Mouse (Mus musculus) Muller cell, postnatal 12 days (primary cell): ENCODE measurements at regions not wholly inside any gene's neighbourhood (a gene's known extent, or its start where the extent isn't known, plus 50 kb on each side); places are given as distances from the start of the nearest gene placed in this dataset.
"Not testable (repeated sequence)": the region's sequence is repeated elsewhere in the genome, so short reads cannot be mapped to it uniquely, and the experiment has no call there.

Experiments used
- DNase-seq: peaks from one replicate; pipeline ENCODE4 v3.0.0-alpha.2; 2015; ENCODE audit errors: inconsistent ontology term

DNA sequence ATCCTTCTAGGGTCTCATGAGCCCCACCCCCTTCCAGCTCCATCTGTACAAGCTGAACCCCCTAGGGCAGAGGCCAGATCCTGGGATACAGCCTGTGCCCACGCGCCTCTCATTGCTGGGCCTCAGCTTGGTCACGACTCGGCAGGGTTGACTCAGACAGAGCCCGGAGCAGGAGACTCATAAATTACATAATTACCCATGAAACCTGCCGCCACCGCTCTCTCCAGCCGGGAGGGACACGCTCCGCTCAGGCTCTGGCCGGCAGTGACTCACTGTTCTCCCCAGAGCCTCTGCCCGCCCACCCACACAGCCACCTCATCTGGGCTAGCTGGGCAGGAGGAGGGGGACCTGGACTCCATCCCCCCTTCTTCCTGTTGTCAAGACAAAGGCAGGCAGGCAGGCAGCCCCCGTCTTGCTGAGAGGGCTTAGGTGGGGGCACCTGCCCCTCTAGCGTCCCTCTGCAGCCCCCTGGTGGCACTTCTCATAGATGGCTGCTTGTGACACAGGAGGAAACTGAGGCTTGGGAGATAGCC, 149.6 kb upstream of the Rtl1 start:
- DNase-seq, result peak; percentile 97

- DNase-seq, result no peak
Measured at GRCm38 (mm10) chr12:109754986-109755385, 154.9 kb upstream of the Rtl1 start.

- peak; percentile 49 for DNase-seq
Measured at GRCm38 (mm10) chr12:109764293-109764692, 164.2 kb upstream of the Rtl1 start.

DNA sequence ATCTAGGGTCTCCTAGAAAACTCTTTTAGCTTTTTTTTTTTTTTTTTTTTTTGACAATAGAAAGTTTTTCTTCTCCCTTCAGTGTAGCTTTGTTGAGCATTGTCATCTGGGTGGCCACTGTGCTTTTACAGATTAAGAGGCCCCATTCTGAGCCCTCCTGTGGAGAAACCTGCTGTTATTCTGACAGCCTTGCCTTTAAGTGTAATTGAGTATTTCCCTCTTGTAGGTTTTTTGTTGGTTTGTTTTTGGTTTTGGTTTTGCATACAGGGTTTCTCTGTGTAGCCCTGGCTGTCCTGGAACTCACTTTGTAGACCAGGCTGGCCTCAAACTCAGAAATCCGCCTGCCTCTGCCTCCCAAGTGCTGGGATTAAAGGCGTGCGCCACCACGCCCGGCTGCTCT, 166.5 kb upstream of the Rtl1 start:
- not testable (repeated sequence) for DNase-seq

- DNase-seq, result no peak
Measured at GRCm38 (mm10) chr12:109772543-109772942, 172.4 kb upstream of the Rtl1 start.

- no peak for DNase-seq
Measured at GRCm38 (mm10) chr12:109773909-109774313, 173.8 kb upstream of the Rtl1 start.

DNA sequence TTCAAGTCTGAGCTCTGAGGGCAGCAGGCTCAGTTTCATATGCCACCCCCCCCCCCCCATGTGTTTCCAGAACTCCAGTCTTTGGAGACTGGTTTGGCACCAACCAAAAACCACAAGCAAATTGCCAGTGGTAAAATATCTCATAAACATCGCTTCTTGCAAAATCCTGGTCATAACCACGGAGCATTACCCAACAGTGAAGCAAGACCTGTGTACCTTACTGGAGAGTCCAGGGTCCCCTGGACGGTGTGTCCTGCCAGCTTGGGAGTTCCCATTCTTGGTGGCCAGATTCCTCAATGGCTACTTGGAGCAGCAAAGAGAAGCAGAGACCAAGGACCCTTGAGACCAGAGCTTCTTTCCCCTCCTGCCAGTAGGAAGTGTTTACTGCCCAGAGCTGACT, 198.7 kb upstream of the Rtl1 start:
- peak; percentile 10 for DNase-seq

DNA sequence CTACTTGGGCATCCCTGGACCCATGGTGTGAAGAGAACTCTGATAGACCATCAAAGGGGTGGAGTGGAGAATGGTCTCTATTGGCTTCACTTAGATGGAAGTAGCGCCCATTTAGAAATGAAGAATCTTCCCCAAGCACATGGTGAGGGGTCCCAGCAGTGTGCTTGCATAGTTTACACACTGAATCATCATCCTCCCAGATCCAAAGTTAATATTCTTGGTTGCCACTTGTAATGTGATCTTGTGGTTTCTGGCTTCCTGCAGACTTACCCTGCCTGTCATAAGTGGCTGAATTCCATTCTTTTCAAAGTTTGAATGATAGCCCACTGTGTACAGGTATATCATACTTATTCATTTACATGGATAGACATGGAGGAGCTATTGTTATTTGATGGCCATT, 199.3 kb upstream of the Rtl1 start:
- DNase-seq, result peak; percentile 6

DNA sequence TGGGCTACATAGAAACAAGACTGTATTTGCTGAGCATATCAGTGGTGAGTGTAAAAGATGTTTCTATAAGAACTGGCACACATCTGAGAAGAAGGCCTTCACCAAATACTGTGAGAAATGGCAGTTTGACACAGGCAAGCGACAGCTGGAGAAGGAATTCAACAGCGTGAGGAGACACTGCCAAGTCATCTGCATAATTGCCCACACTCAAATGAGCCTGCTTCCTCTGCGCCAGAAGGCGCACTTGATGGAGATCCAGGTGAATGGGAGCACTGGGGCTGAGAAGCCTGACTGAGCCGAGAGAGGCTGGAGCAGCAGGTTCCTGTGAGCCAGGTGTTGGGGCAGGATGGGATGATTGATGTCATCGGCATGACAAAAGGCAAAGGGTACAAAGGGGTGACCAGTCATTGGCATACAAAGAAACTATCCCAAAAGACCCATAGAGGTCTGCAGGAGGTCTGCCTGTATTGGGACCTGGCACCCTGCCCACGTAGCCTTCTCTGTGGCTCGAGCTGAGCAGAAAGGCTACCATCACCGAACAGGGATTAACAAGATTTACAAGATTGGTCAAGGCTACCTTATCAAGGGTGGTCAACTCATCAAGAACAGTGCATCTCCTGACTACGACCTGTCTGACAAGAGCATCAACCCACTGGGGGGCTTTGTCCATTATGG, 227.2 kb upstream of the Rtl1 start:
- no peak for DNase-seq

DNA sequence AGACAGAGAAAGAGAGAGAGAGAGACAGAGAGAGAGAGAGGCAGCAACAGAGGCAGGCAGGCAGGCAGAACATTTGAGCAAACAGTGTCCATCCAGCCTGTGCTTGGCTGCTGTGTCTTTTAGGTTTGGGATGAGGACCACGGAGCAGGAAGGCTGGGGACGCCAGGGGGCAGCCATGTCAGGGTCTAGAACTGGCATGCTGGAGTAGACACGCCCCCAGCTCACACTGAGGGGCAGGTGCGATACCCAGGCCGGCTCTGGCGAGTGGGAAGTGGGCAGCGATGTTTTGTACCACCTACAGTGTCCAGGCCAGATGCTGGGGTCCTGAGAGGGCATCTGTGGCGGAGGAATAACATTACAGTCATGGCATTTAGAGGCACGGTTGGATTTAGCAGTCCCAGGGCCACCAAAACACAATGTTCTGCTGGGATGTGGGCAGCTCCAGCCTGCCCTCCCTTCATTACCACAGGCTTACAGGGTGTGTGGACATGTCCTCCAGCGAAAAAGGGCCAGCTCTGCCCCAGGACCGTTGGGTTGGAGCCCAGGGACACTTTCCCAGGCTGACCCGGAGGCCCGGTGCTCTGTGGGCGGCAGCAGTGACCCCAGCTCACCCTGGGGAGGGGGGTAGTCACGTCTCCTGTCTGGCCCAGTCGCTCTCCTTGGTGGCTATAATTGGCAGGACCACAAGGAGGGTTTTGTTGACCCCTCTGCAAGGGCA, 230.3 kb upstream of the Rtl1 start:
- peak; percentile 76 for DNase-seq

- peak; percentile 41 for DNase-seq
Measured at GRCm38 (mm10) chr12:109832964-109833363, 232.8 kb upstream of the Rtl1 start.

- no peak for DNase-seq
Measured at GRCm38 (mm10) chr12:109836521-109836920, 236.4 kb upstream of the Rtl1 start.

DNA sequence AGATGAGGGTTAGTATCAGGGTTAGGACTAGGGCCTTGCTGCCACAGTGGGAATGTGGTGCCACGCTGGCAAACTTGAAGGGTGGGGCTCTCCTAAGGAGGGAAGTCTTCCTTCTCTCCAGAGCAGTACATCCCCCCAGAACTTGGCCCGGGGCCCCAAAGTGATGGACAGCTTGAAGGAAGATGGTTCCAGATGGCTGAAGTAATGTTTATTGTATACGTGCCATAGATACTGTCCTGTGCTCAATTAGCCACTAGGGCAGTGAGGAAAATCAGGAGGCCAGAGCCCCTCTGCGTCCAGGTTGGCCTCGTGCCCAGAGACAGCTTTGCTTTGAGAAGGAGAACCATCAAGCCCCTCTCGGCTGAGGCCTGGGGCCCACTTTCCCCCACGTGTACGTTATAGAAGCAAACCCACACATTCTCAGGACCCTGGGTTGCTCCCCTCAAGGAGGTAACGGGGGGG, 239.0 kb upstream of the Rtl1 start:
- DNase-seq, result no peak

GRCm38 (mm10) chr12:109839946-109840524, 239.9 kb upstream of the Rtl1 start:
- no peak for DNase-seq

- DNase-seq, result peak; percentile 54
Measured at GRCm38 (mm10) chr12:109844723-109845601, 244.8 kb upstream of the Rtl1 start.

GRCm38 (mm10) chr12:109845602-109845906, 245.4 kb upstream of the Rtl1 start:
- peak; percentile 62 for DNase-seq

DNA sequence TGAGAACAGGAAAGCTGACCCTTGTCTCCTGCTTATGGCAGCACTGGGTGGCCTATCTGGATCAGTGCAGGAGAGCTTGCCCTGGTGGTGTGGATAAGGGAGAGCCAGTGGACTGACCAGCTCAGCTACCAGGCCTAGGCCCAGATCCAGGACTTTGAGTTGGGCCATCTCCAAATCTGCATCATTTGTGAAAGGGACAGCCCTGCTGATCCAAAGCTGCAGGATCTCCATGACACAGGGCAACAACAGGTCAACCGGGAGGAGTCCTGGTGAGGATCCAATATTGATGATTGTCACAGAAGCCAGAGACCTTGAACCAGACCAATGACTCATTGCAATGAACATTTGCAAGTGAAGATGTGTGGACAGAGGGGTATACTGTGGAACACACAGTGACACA, 256.2 kb upstream of the Rtl1 start:
- peak; percentile 86 for DNase-seq

- DNase-seq, result no peak
Measured at GRCm38 (mm10) chr12:109857705-109858104, 257.6 kb upstream of the Rtl1 start.

GRCm38 (mm10) chr12:109864826-109865225, 264.7 kb upstream of the Rtl1 start:
- DNase-seq, result peak; percentile 71

DNA sequence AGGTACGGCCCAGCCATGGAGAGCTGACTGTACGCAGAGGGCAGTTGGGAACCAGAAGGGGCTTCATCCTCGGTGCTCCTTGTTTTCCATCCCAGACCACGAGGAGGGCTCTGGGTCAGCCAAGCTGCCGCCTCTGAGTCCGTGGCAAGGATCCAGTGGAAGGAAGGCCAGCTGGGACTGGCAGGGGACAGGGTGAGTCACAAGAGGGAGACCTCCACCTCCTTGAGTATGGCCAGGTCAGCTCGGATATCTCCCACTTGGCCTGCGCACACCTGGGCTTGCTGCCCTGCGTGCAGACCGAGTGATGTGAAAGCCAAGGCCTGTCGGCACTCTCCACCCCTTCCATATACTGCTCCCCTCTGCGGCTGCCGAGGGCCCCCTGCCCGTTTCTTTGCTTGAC, 270.9 kb upstream of the Rtl1 start:
- DNase-seq, result no peak

DNA sequence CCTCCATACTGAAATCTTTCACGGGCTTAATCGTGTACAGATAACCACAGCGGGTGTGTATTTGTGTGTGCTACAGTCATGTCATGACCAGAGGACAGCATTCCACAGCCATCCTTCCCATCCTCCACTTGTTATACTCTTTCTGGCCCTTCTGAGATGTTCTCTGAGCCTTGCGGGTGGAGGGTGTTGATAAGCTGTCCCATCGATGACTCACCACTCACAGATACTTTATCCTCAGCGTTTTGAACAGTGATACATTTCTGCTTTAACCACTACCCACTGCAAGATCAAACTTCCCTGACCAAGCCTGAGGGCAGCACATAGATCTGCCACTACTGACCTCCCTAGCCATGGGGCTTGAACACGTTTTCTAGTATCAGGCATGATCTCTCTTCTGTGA, 274.3 kb upstream of the Rtl1 start:
- no peak for DNase-seq

DNA sequence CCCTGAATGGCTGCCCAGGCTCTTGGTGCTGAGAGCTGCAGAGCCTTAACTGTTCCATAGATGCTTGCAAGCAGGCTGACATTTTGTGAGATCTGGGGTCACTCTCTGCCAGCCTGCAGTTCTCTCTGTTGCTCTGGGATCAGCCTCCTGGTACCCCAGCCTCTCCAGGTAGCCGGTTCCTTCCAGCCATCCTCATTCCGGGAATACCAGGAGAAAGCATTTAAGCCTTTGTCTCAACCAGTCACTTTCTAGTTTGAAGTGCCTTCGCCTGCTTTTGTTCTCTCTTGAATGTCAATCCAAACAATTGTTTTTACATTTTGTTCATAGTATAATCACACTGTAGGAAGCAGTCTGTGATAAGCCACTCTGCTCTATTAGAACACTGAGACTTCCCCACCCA, 281.0 kb upstream of the Rtl1 start:
- DNase-seq, result no peak
